Mouse (Mus musculus): ENCODE results near the gene Btbd11. TPM values are rescaled to one million over a fixed set of nuclear protein-coding genes. Genes with fewer than 3 reads are reported as not detected.

Btbd11 gene
- total and polyA plus RNA-seq, 3 experiments: 10.1 to 18.5 (median 15.4) TPM

DNA sequence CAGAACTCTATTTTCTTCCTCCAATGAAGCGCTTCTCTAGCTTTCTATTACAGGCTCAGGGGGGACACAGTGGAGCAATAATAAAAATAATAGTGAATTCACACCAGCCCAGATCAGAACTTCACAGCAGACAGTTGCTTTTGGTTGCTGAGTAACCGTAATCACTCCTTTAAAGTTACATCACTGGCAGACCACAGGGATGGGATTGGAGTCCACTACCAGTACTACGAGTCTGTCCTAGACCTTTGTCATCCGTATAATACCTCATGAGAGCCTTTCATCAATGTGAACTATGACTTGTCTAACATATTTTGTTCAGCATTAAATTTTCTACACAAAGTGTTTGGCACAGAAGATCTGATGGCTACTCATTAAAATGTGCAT lies 35.0 kb downstream of the Btbd11 start:
- no peak overlapping the region for H3K4me3 ChIP-seq (replicated peaks in 1 of 3; ENCODE audit: low read depth in 2 of 3, low read length in 2 of 3, poor library complexity in 1 of 3)
- no peaks in the 10 kb centered on the region for H3K9me3 ChIP-seq (replicated peaks; ENCODE audit: low read length)
- H3K27ac ChIP-seq (ENCODE audit: insufficient read depth, low read depth): no peak overlapping the region
- no peaks in the 10 kb centered on the region for H3K79me2 ChIP-seq (replicated peaks; ENCODE audit: control insufficient read depth, extremely low read depth, insufficient read depth, poor library complexity, severe bottlenecking)
- H3K27me3 ChIP-seq (replicated peaks): no peaks in the 10 kb centered on the region
- DNase-seq (ENCODE audit: extremely low read depth): no peak
- H3K4me1 ChIP-seq (ENCODE audit: control insufficient read depth in 1 of 2, insufficient read depth in 2 of 2): peaks cover 2 to 8% of the 10 kb centered on the region in 2 experiments; a peak in 3 of 4 replicates
- H3K36me3 ChIP-seq (replicated peaks in 1 of 2; ENCODE audit: control insufficient read depth in 1 of 2, insufficient read depth in 1 of 2, low read length in 1 of 2): peaks cover 0 to 36% of the 10 kb centered on the region in 2 experiments
- dilution Hi-C loops (cut with MboI; ENCODE audit: extremely low pct_ligation_motif_present, extremely low pct_unique_long_range_greater_than_20kb, low sequenced_read_pairs): no loop called here
- H3K9ac ChIP-seq (ENCODE audit: insufficient read depth, low read depth): no peak overlapping the region
- in situ Hi-C loops (cut with MboI; ENCODE audit: low pct_ligation_motif_present, low pct_unique_long_range_greater_than_20kb, low sequenced_read_pairs): no loop called here
- no peak overlapping the region for H3K4me2 ChIP-seq (ENCODE audit: insufficient read depth, low read depth, poor library complexity, severe bottlenecking)
- TF ChIP-seq SMC3 (IDR thresholded peaks at IDR 0.05; ENCODE audit: low read depth, low read length) (no peak), MYC (IDR thresholded peaks at IDR 0.05; ENCODE audit: low read depth, low read length) (no peak), IRF4 (IDR thresholded peaks at IDR 0.05; ENCODE audit: low read depth, low read length) (no peak), JUND (conservative IDR thresholded peaks at IDR 0.05; ENCODE audit: low read depth, low read length) (no peak), MAZ (IDR thresholded peaks at IDR 0.05; ENCODE audit: low read depth, low read length) (no peak), ELF1 (IDR thresholded peaks at IDR 0.05; ENCODE audit: low read depth, low read length) (no peak), BHLHE40 (IDR thresholded peaks at IDR 0.05; ENCODE audit: low read depth, low read length) (no peak), RCOR1 (conservative IDR thresholded peaks at IDR 0.05; ENCODE audit: low read depth, low read length) (no peak), NRF1 (IDR thresholded peaks at IDR 0.05; ENCODE audit: low read depth, low read length) (no peak), KAT2A (IDR thresholded peaks at IDR 0.05; ENCODE audit: insufficient replicate concordance, low read length) (no peak), CTCF (conservative IDR thresholded peaks at IDR 0.05 in 1 of 2, IDR thresholded peaks at IDR 0.05 in 1 of 2; ENCODE audit: low read depth in 2 of 2, low read length in 2 of 2) (no peak), EP300 (IDR thresholded peaks at IDR 0.05; ENCODE audit: low read length) (no peak), UBTF (IDR thresholded peaks at IDR 0.05; ENCODE audit: low read depth, low read length) (no peak)

DNA sequence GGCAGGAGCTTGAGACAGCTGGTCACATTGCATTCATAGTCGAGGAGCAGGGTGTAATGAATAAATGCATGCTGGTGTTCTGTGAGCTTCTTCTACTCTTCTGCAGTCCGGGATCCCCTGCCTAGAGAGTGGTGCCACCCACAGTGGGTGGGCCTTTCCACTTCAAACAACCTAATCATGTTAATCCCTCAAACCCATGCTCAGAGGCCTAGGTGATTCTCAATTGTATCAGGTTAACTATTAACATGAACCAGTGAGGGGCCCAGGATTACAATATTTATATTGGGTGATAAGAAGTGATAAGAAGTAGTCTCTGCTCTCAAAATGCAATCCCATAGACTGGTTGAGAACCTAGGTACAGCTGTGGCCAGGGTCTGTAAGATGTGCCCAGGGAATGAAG lies 39.1 kb downstream of the Btbd11 start:
- Histone ChIP-seq H3K79me2 (replicated peaks; ENCODE audit: control insufficient read depth, extremely low read depth, insufficient read depth, poor library complexity, severe bottlenecking) (no peaks in the 10 kb centered on the region), H3K4me1 (ENCODE audit: control insufficient read depth in 1 of 2, insufficient read depth in 2 of 2) (peaks cover 2 to 23% of the 10 kb centered on the region in 2 experiments; a peak in 3 of 4 replicates), H3K27ac (ENCODE audit: insufficient read depth, low read depth) (no peak overlapping the region), H3K27me3 (replicated peaks) (no peaks in the 10 kb centered on the region), H3K9ac (ENCODE audit: insufficient read depth, low read depth) (no peak overlapping the region), H3K36me3 (replicated peaks in 1 of 2; ENCODE audit: control insufficient read depth in 1 of 2, insufficient read depth in 1 of 2, low read length in 1 of 2) (peaks cover 4 to 61% of the 10 kb centered on the region in 2 experiments), H3K4me2 (ENCODE audit: insufficient read depth, low read depth, poor library complexity, severe bottlenecking) (no peak overlapping the region), H3K4me3 (replicated peaks in 1 of 3; ENCODE audit: low read depth in 2 of 3, low read length in 2 of 3, poor library complexity in 1 of 3) (no peak overlapping the region), H3K9me3 (replicated peaks; ENCODE audit: low read length) (no peaks in the 10 kb centered on the region)
- TF ChIP-seq MAFK (IDR thresholded peaks at IDR 0.05; ENCODE audit: insufficient replicate concordance, low read length) (no peak), PAX5 (IDR thresholded peaks at IDR 0.05; ENCODE audit: low read length) (no peak), ZNF384 (IDR thresholded peaks at IDR 0.05; ENCODE audit: low read depth, low read length) (no peak), RAD21 (IDR thresholded peaks at IDR 0.05; ENCODE audit: low read depth, low read length) (no peak), MEF2A (IDR thresholded peaks at IDR 0.05; ENCODE audit: borderline replicate concordance, low read depth, low read length) (no peak), EP300 (IDR thresholded peaks at IDR 0.05; ENCODE audit: low read length) (no peak)
- no peak for DNase-seq (ENCODE audit: extremely low read depth)
- in situ Hi-C loops (cut with MboI; ENCODE audit: low pct_ligation_motif_present, low pct_unique_long_range_greater_than_20kb, low sequenced_read_pairs): no loop called here
- dilution Hi-C loops (cut with MboI; ENCODE audit: extremely low pct_ligation_motif_present, extremely low pct_unique_long_range_greater_than_20kb, low sequenced_read_pairs): no loop called here

Measured in CH12.LX (cell line).